Mouse (Mus musculus) layer of hippocampus, adult 11-12 months (tissue): ENCODE results near the gene Cyp2ab1.

ENCODE experiments used
- DNase-seq: peaks from one replicate; pipeline ENCODE4 v3.0.0; 2022; ENCODE audit warnings: low spot score

Cyp2ab1 gene

GRCm38 (mm10) chr16:20265089-20265488 lies 60.1 kb downstream of the Cyp2ab1 start:
- no peak for DNase-seq
